Mouse (Mus musculus) heart, postnatal 14 days (tissue): ENCODE results near the gene Ptcra. TPM values are rescaled to one million over a fixed set of nuclear protein-coding genes. Genes with fewer than 3 reads are reported as not detected.

Experiments
- DNase-seq, 2 experiments: peaks; one replicate each; pipeline ENCODE4 v3.0.0; 2021 to 2022
- intact Hi-C: fragments of 180-260 bp; cut with DNase I; formaldehyde crosslinking; loops from one replicate; pipeline ENCODE4 v1.15.1; 2025
- total RNA-seq, 2 experiments: library from RNA; stranded (reverse); gene quantifications; 2 replicates each; pipeline ENCODE4 v1.2.3; 2021

The Ptcra gene
- total RNA-seq, 2 experiments from 2014 or later, result 0.78 TPM; not detected in 1

- intact Hi-C loops, result no loop called here
- DNase-seq, result no peak
Measured at GRCm38 (mm10) chr17:46727271-46727670, 36.2 kb downstream of the Ptcra start.

- DNase-seq, result no peak
- intact Hi-C loops, result no loop called here
Measured at GRCm38 (mm10) chr17:46725731-46726645, 37.5 kb downstream of the Ptcra start.

- intact Hi-C loops, result no loop called here
Measured at GRCm38 (mm10) chr17:46725273-46725672, 38.2 kb downstream of the Ptcra start.

GRCm38 (mm10) chr17:46724477-46725084 lies 38.9 kb downstream of the Ptcra start:
- intact Hi-C loops, result no loop called here
- no peak for DNase-seq

More at GRCm38 (mm10) chr17:46725273-46725672, 38.2 kb downstream of the Ptcra start:
- DNase-seq, result peak in 1 of 2 experiments; percentile 38

GRCm38 (mm10) chr17:46721077-46721476 lies 42.4 kb downstream of the Ptcra start:
- intact Hi-C loops, result no loop called here
- no peak for DNase-seq

- no peak for DNase-seq
- intact Hi-C loops, result loop anchor here (2.0 to 5.0 kb wide), 2 partner anchors 63 to 190 kb away; partner anchors contain the start of gene Cul7
Measured at GRCm38 (mm10) chr17:46714756-46715481, 48.6 kb downstream of the Ptcra start.

- no peak for DNase-seq
Measured at GRCm38 (mm10) chr17:46713849-46714248, 49.7 kb downstream of the Ptcra start.

GRCm38 (mm10) chr17:46712442-46712841 lies 51.1 kb downstream of the Ptcra start:
- no peak for DNase-seq
- intact Hi-C loops, result loop anchor here (2.0 to 5.0 kb wide), 2 partner anchors 36 to 60 kb away; partner anchors contain the start of gene Cul7

More at GRCm38 (mm10) chr17:46713849-46714248, 49.7 kb downstream of the Ptcra start:
- intact Hi-C loops, result loop anchor here (2.0 to 5.0 kb wide), 3 partner anchors 37 to 189 kb away; partner anchors contain the start of gene Cul7

GRCm38 (mm10) chr17:46711612-46712271 lies 51.8 kb downstream of the Ptcra start:
- peak; percentile 60 to 69 for DNase-seq
- intact Hi-C loops, result loop anchor here (2.0 to 5.0 kb wide), 2 partner anchors 35 to 59 kb away; partner anchors contain the start of gene Cul7

- intact Hi-C loops, result loop anchor here (5.0 kb wide), 1 partner anchor 59 kb away; the partner anchor contains the start of gene Cul7
- DNase-seq, result peak; percentile 92 to 96
Measured at GRCm38 (mm10) chr17:46710959-46711597, 52.4 kb downstream of the Ptcra start, which contains the start of gene Pex6. TSS of gene Pex6 (plus strand) at chr17:46711463.

GRCm38 (mm10) chr17:46706375-46707089 lies 57.0 kb downstream of the Ptcra start:
- no peak for DNase-seq

More at GRCm38 (mm10) chr17:46706375-46707089, 57.0 kb downstream of the Ptcra start:
- intact Hi-C loops, result no loop called here

Other genes with a start within 250 kb of the Ptcra start
- gene Cul9, start 217.3 kb downstream of the Ptcra start, total RNA-seq, result 10 to 100 TPM; 17.0 to 18.2 TPM
- gene Srf, start 207.5 kb downstream of the Ptcra start, total RNA-seq, result 100 to 1,000 TPM in 1 of 2 experiments, 10 to 100 TPM in 1; 93.0 to 109 TPM
- 1 to 10 TPM; 9.1 to 9.2 TPM for gene Ptk7, start 134.2 kb downstream of the Ptcra start, total RNA-seq
- 10 to 100 TPM; 24.5 to 25.3 TPM for gene Klc4, start 117.7 kb downstream of the Ptcra start, total RNA-seq
- gene Mrpl2, start 117.5 kb downstream of the Ptcra start, total RNA-seq, result 100 to 1,000 TPM; 106 to 121 TPM
- gene Cul7, start 113.4 kb downstream of the Ptcra start, total RNA-seq, result 10 to 100 TPM; 30.3 to 37.6 TPM
- gene Rrp36, start 89.4 kb downstream of the Ptcra start, total RNA-seq, result 10 to 100 TPM in 1 of 2 experiments, 1 to 10 TPM in 1; 9.8 to 14.2 TPM
- gene Mea1, start 84.9 kb downstream of the Ptcra start, total RNA-seq, result 10 to 100 TPM; 44.2 to 47.1 TPM
- 100 to 1,000 TPM; 127 TPM for gene Klhdc3, start 82.8 kb downstream of the Ptcra start, total RNA-seq
- 10 to 100 TPM; 35.0 to 35.3 TPM for gene Ppp2r5d, start 58.6 kb downstream of the Ptcra start, total RNA-seq
- 10 to 100 TPM; 24.3 to 25.1 TPM for gene Pex6, start 52.2 kb downstream of the Ptcra start, total RNA-seq
- under 1 TPM; 0.26 to 0.41 TPM for gene Gnmt, start 34.5 kb downstream of the Ptcra start, total RNA-seq
- 10 to 100 TPM; 18.7 to 19.4 TPM for gene Cnpy3, start 11.5 kb downstream of the Ptcra start, total RNA-seq
- gene 2310039H08Rik, start 8.9 kb upstream of the Ptcra start, total RNA-seq, result 10 to 100 TPM; 21.0 to 23.3 TPM
- gene Rpl7l1, start 19.0 kb upstream of the Ptcra start, total RNA-seq, result 10 to 100 TPM; 51.2 to 59.5 TPM
- 10 to 100 TPM; 13.1 to 15.4 TPM for gene Bicral, start 94.8 kb upstream of the Ptcra start, total RNA-seq
- 10 to 100 TPM; 17.6 to 20.0 TPM for gene Tbcc, start 127.0 kb upstream of the Ptcra start, total RNA-seq
- not detected for gene Prph2, start 146.7 kb upstream of the Ptcra start, total RNA-seq
- 10 to 100 TPM; 70.1 to 77.4 TPM for gene Ubr2, start 246.8 kb upstream of the Ptcra start, total RNA-seq